Mouse (Mus musculus): ENCODE data around the gene 4931422A03Rik. TPM values are rescaled to one million over a fixed set of nuclear protein-coding genes. Genes with fewer than 3 reads are reported as not detected.
"Not testable (repeated sequence)": the region's sequence is repeated elsewhere in the genome, so short reads cannot be mapped to it uniquely, and the experiment has no call there.

Gene 4931422A03Rik
- polyA plus RNA-seq, 1 experiment, result not detected

GRCm38 (mm10) chr2:104001076-104001475 lies 27.1 kb downstream of the 4931422A03Rik start:
- H3K27ac ChIP-seq (ENCODE audit: insufficient read depth, low read depth, low read length), result no peak overlapping the region
- no peaks in the 10 kb centered on the region for H3K27me3 ChIP-seq (ENCODE audit: control insufficient read depth, insufficient read depth, low read length)
- 26% methylated on average over 2 of the region's 2 CpGs for WGBS
- TF ChIP-seq POLR2A (IDR thresholded peaks at IDR 0.05; ENCODE audit: low read depth, low read length) (no peak), CTCF (IDR thresholded peaks at IDR 0.05; ENCODE audit: extremely low read depth, insufficient read length, insufficient replicate concordance, low read depth, low read length) (no peak)
- no peaks in the 10 kb centered on the region for H3K4me1 ChIP-seq (ENCODE audit: control insufficient read depth, insufficient read depth, insufficient read length, low read length)
- no peak overlapping the region for H3K4me3 ChIP-seq (ENCODE audit: low read depth, low read length)
- no peaks in the 10 kb centered on the region for H3K36me3 ChIP-seq (ENCODE audit: control insufficient read depth, insufficient read depth, low read length)

- H3K27me3 ChIP-seq (ENCODE audit: control insufficient read depth, insufficient read depth, low read length), result 0 out of 2 replicates have a peak, but pooled peaks cover 3% of the 10 kb centered on the region
- no peaks in the 10 kb centered on the region for H3K4me1 ChIP-seq (ENCODE audit: control insufficient read depth, insufficient read depth, insufficient read length, low read length)
- WGBS, result 45% methylated on average over 17 of the region's 17 CpGs
These were observed 35.4 kb downstream of the 4931422A03Rik start for GRCm38 (mm10) chr2:103992618-103993332.

GRCm38 (mm10) chr2:103992162-103992561 lies 36.0 kb downstream of the 4931422A03Rik start:
- no peak overlapping the region for H3K27ac ChIP-seq (ENCODE audit: insufficient read depth, low read depth, low read length)
- WGBS, result 54% methylated on average over 9 of the region's 9 CpGs
- no peak for TF ChIP-seq CTCF (IDR thresholded peaks at IDR 0.05; ENCODE audit: extremely low read depth, insufficient read length, insufficient replicate concordance, low read depth, low read length)
- no peak for TF ChIP-seq POLR2A (IDR thresholded peaks at IDR 0.05; ENCODE audit: low read depth, low read length)
- H3K36me3 ChIP-seq (ENCODE audit: control insufficient read depth, insufficient read depth, low read length), result no peaks in the 10 kb centered on the region
- H3K4me1 ChIP-seq (ENCODE audit: control insufficient read depth, insufficient read depth, insufficient read length, low read length), result no peaks in the 10 kb centered on the region
- no peak overlapping the region for H3K4me3 ChIP-seq (ENCODE audit: low read depth, low read length)
- 0 out of 2 replicates have a peak, but pooled peaks cover 3% of the 10 kb centered on the region for H3K27me3 ChIP-seq (ENCODE audit: control insufficient read depth, insufficient read depth, low read length)

More at GRCm38 (mm10) chr2:103992618-103993332, 35.4 kb downstream of the 4931422A03Rik start:
- no peaks in the 10 kb centered on the region for H3K36me3 ChIP-seq (ENCODE audit: control insufficient read depth, insufficient read depth, low read length)
- no peak for TF ChIP-seq CTCF (IDR thresholded peaks at IDR 0.05; ENCODE audit: extremely low read depth, insufficient read length, insufficient replicate concordance, low read depth, low read length)
- TF ChIP-seq POLR2A (IDR thresholded peaks at IDR 0.05; ENCODE audit: low read depth, low read length), result no peak
- H3K27ac ChIP-seq (ENCODE audit: insufficient read depth, low read depth, low read length), result no peak overlapping the region
- no peak overlapping the region for H3K4me3 ChIP-seq (ENCODE audit: low read depth, low read length)

GRCm38 (mm10) chr2:103991303-103991702 lies 36.9 kb downstream of the 4931422A03Rik start:
- H3K27ac ChIP-seq (ENCODE audit: insufficient read depth, low read depth, low read length), result no peak overlapping the region
- H3K27me3 ChIP-seq (ENCODE audit: control insufficient read depth, insufficient read depth, low read length), result 0 out of 2 replicates have a peak, but pooled peaks cover 3% of the 10 kb centered on the region
- no peak overlapping the region for H3K4me3 ChIP-seq (ENCODE audit: low read depth, low read length)
- no peaks in the 10 kb centered on the region for H3K4me1 ChIP-seq (ENCODE audit: control insufficient read depth, insufficient read depth, insufficient read length, low read length)
- H3K36me3 ChIP-seq (ENCODE audit: control insufficient read depth, insufficient read depth, low read length), result no peaks in the 10 kb centered on the region
- TF ChIP-seq CTCF (IDR thresholded peaks at IDR 0.05; ENCODE audit: extremely low read depth, insufficient read length, insufficient replicate concordance, low read depth, low read length) (no peak), POLR2A (IDR thresholded peaks at IDR 0.05; ENCODE audit: low read depth, low read length) (no peak)

- Histone ChIP-seq H3K4me3 (ENCODE audit: low read depth, low read length) (no peak overlapping the region), H3K4me1 (ENCODE audit: control insufficient read depth, insufficient read depth, insufficient read length, low read length) (no peaks in the 10 kb centered on the region), H3K36me3 (ENCODE audit: control insufficient read depth, insufficient read depth, low read length) (no peaks in the 10 kb centered on the region), H3K27ac (ENCODE audit: insufficient read depth, low read depth, low read length) (no peak overlapping the region), H3K27me3 (ENCODE audit: control insufficient read depth, insufficient read depth, low read length) (0 out of 2 replicates have a peak, but pooled peaks cover 3% of the 10 kb centered on the region)
- 82% methylated on average over 6 of the region's 6 CpGs for WGBS
- TF ChIP-seq CTCF (IDR thresholded peaks at IDR 0.05; ENCODE audit: extremely low read depth, insufficient read length, insufficient replicate concordance, low read depth, low read length), result no peak
These were observed 38.4 kb downstream of the 4931422A03Rik start for GRCm38 (mm10) chr2:103989724-103990123.

GRCm38 (mm10) chr2:103987595-103987994 lies 40.6 kb downstream of the 4931422A03Rik start:
- H3K36me3 ChIP-seq (ENCODE audit: control insufficient read depth, insufficient read depth, low read length); H3K27ac ChIP-seq (ENCODE audit: insufficient read depth, low read depth, low read length); H3K4me1 ChIP-seq (ENCODE audit: control insufficient read depth, insufficient read depth, insufficient read length, low read length); H3K4me3 ChIP-seq (ENCODE audit: low read depth, low read length); H3K27me3 ChIP-seq (ENCODE audit: control insufficient read depth, insufficient read depth, low read length): not testable (repeated sequence)
- 54% methylated on average over 8 of the region's 8 CpGs for WGBS

GRCm38 (mm10) chr2:103983146-103983545 lies 45.0 kb downstream of the 4931422A03Rik start:
- H3K4me3 ChIP-seq (ENCODE audit: low read depth, low read length), result no peak overlapping the region
- H3K4me1 ChIP-seq (ENCODE audit: control insufficient read depth, insufficient read depth, insufficient read length, low read length), result no peaks in the 10 kb centered on the region
- H3K36me3 ChIP-seq (ENCODE audit: control insufficient read depth, insufficient read depth, low read length), result no peaks in the 10 kb centered on the region
- TF ChIP-seq CTCF (IDR thresholded peaks at IDR 0.05; ENCODE audit: extremely low read depth, insufficient read length, insufficient replicate concordance, low read depth, low read length) (no peak), POLR2A (IDR thresholded peaks at IDR 0.05; ENCODE audit: low read depth, low read length) (no peak)
- no peak overlapping the region for H3K27ac ChIP-seq (ENCODE audit: insufficient read depth, low read depth, low read length)
- no peaks in the 10 kb centered on the region for H3K27me3 ChIP-seq (ENCODE audit: control insufficient read depth, insufficient read depth, low read length)
- 86% methylated on average over 10 of the region's 10 CpGs for WGBS
